Mouse (Mus musculus) spleen, adult 18-20 months (tissue): ENCODE results near the gene BC025920.

Experiments
- DNase-seq, 2 experiments: peaks; one replicate each; pipeline ENCODE4 v3.0.0; 2022; ENCODE audit warnings: mixed read lengths in 2 of 2

BC025920 gene

GRCm38 (mm10) chr10:81574081-81575056 is 31.7 kb upstream of the BC025920 start, which contains the start of gene Tle2:
Tle2 (plus strand) TSS chr10:81574561.
- no peak for DNase-seq

GRCm38 (mm10) chr10:81575208-81575631 is 30.9 kb upstream of the BC025920 start:
- DNase-seq, result peak in 1 of 2 experiments; percentile 54

- no peak for DNase-seq
These were observed 30.4 kb upstream of the BC025920 start for GRCm38 (mm10) chr10:81575695-81576094.

- DNase-seq, result no peak
These were observed 26.1 kb upstream of the BC025920 start for GRCm38 (mm10) chr10:81579967-81580366.

- DNase-seq, result no peak
These were observed 25.5 kb upstream of the BC025920 start for GRCm38 (mm10) chr10:81580441-81581070.

- DNase-seq, result no peak
These were observed 22.7 kb upstream of the BC025920 start for GRCm38 (mm10) chr10:81583347-81583746.

GRCm38 (mm10) chr10:81588739-81589138 is 17.3 kb upstream of the BC025920 start:
- DNase-seq, result no peak

GRCm38 (mm10) chr10:81591846-81592245 is 14.2 kb upstream of the BC025920 start:
- DNase-seq, result no peak

GRCm38 (mm10) chr10:81592631-81593030 is 13.4 kb upstream of the BC025920 start:
- no peak for DNase-seq

GRCm38 (mm10) chr10:81593223-81593622 is 12.8 kb upstream of the BC025920 start:
- no peak for DNase-seq

GRCm38 (mm10) chr10:81593935-81594334 is 12.1 kb upstream of the BC025920 start:
- DNase-seq, result no peak

- DNase-seq, result no peak
These were observed 10.5 kb upstream of the BC025920 start for GRCm38 (mm10) chr10:81595599-81595998.

GRCm38 (mm10) chr10:81596611-81597010 is 9.5 kb upstream of the BC025920 start:
- DNase-seq, result no peak

GRCm38 (mm10) chr10:81597137-81597950 is 8.7 kb upstream of the BC025920 start:
- DNase-seq, result no peak

- DNase-seq, result no peak
These were observed 7.7 kb upstream of the BC025920 start for GRCm38 (mm10) chr10:81598342-81598741.

- DNase-seq, result no peak
These were observed 7.2 kb upstream of the BC025920 start for GRCm38 (mm10) chr10:81598871-81599270.

- no peak for DNase-seq
These were observed 6.4 kb upstream of the BC025920 start for GRCm38 (mm10) chr10:81599630-81600029.

- DNase-seq, result no peak
These were observed 6.0 kb upstream of the BC025920 start for GRCm38 (mm10) chr10:81600096-81600495.

- peak; percentile 84 to 89 for DNase-seq
These were observed 5.3 kb upstream of the BC025920 start, which contains the start of gene Tle6 for GRCm38 (mm10) chr10:81600738-81601203. Tle6 (minus strand) TSS chr10:81601073.

GRCm38 (mm10) chr10:81601396-81601905 is 4.6 kb upstream of the BC025920 start:
- no peak for DNase-seq

GRCm38 (mm10) chr10:81602741-81603151 is 3.3 kb upstream of the BC025920 start:
- no peak for DNase-seq
